Mouse (Mus musculus) gastrocnemius, postnatal 25 days (tissue): ENCODE data around the gene AC124502.3. TPM values are rescaled to one million over a fixed set of nuclear protein-coding genes. Genes with fewer than 3 reads are reported as not detected.
"Not testable (repeated sequence)": the region's sequence is repeated elsewhere in the genome, so short reads cannot be mapped to it uniquely, and the experiment has no call there.

Source experiments
- DNase-seq: peaks from one replicate; pipeline ENCODE4 v3.0.0; 2022
- long read RNA-seq, 2 experiments: library from polyadenylated mRNA; stranded (forward); transcript quantifications; one replicate each; pipeline ENCODE4 v2.0.0; 2021
- total RNA-seq, 2 experiments: library from RNA; stranded (reverse); gene quantifications; 1 replicate in 1 of 2; 2 replicates in 1 of 2; pipeline ENCODE4 v1.2.3; 2021

Gene AC124502.3
- 1 to 10 TPM in 1 of 2 experiments, under 1 TPM in 1; 0.26 to 1.4 TPM for total RNA-seq
- long read RNA-seq, experiment 1, partial matches to known transcripts: 0 of 1 reads
- long read RNA-seq, experiment 1, other reads (novel, unspliced or antisense): 1 of 1 reads
- long read RNA-seq, experiment 2, partial matches to known transcripts: 1 of 1 reads
- long read RNA-seq, experiment 2, other reads (novel, unspliced or antisense): 0 of 1 reads

DNA sequence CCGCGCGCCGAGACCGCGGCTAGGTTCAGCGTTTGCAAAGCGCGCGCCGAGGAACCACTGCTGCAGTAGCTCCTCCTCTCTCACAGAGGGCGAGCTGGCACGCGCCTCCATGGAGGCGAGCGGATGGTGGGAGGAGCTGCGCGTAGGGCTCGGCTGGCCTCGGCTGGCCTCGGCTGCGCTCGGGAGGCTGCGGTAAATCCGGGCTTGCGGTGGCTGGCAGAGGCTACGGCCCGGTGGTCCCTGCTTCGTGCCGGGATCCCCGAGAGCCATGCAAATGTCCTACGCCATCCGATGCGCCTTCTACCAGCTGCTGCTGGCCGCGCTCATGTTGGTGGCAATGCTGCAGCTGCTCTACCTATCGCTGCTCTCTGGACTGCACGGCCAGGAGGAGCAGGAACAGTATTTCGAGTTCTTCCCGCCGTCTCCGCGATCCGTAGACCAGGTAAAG lies at the start of gene AC124502.3, which contains the start of gene B4gat1:
Gene AC124502.3, plus strand, starts transcription at position 183 of the 448 bp plus-strand sequence.
Gene B4gat1, plus strand, starts transcription at position 118 of the 448 bp plus-strand sequence.
- peak; percentile 89 for DNase-seq

- peak; percentile 76 for DNase-seq
These were observed 49.7 kb upstream of the AC124502.3 start for GRCm38 (mm10) chr19:4989013-4989412.

GRCm38 (mm10) chr19:4989434-4990255 lies 49.0 kb upstream of the AC124502.3 start:
- DNase-seq: no peak

- no peak for DNase-seq
These were observed 48.5 kb upstream of the AC124502.3 start, which contains the start of gene Npas4 for GRCm38 (mm10) chr19:4990256-4990625. Gene Npas4, minus strand, starts transcription at chr19:4990316.

DNA sequence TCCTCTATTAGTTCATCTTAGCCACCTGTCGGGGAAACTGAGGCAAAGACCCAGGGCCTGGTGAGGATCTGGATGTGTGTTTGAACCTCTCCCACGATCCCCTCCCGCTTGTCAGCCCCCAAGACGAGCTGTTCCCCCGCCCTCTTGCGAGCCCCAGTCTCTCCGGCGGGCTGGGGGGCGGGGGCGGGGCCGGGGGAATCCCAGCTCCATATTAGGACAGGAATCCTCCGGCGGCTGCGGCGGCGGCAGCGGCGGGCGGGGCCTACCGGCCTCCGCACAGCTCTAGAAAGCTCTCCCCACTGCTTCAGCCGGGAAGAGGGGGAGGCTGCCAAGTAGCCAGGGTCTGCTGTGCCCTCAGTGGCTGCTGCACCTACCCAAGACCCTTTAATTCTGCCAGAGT lies 48.0 kb upstream of the AC124502.3 start:
- no peak for DNase-seq

GRCm38 (mm10) chr19:4992371-4992770 lies 46.3 kb upstream of the AC124502.3 start:
- no peak for DNase-seq

DNA sequence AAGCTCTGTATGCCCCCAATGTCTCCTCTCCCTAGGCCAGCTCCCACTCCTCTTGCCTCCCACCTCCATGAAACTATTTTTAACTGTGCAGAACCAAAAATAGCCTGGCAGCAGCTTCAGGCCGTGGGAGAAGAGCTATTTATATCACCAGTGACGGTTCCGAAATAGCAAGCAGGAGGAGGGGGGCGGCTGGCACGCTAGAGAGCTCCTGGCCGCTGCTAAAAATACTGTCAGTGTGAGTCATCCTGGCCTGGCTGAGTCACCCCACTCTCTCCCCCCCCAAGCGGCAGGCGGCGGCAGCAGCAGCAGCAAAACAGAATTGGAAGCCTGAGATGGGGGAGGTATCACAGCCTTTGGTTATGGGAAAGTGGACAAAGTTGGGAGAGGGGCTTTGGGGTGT lies 45.8 kb upstream of the AC124502.3 start:
- peak; percentile 85 for DNase-seq

DNA sequence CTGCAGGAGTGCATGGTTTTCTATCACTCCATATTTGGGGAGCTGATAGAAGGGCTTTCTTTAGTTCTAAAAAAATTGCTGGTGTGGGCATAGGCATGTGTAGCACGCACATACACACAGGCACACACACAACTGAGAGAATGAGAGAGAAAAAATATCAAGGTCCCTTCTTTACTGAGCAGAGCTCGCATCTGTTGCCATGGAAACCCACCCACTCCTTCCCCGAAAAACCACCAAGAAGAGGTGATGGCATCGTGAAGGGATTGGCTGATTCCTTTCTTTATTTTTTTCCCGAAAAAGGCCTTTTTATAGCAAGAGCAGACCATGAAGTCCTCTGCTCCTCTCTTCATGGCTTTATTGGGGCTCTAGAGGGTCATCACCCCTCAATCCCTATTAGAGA lies 44.6 kb upstream of the AC124502.3 start:
- DNase-seq: no peak

GRCm38 (mm10) chr19:4999445-5000140 lies 39.1 kb upstream of the AC124502.3 start:
- no peak for DNase-seq

DNA sequence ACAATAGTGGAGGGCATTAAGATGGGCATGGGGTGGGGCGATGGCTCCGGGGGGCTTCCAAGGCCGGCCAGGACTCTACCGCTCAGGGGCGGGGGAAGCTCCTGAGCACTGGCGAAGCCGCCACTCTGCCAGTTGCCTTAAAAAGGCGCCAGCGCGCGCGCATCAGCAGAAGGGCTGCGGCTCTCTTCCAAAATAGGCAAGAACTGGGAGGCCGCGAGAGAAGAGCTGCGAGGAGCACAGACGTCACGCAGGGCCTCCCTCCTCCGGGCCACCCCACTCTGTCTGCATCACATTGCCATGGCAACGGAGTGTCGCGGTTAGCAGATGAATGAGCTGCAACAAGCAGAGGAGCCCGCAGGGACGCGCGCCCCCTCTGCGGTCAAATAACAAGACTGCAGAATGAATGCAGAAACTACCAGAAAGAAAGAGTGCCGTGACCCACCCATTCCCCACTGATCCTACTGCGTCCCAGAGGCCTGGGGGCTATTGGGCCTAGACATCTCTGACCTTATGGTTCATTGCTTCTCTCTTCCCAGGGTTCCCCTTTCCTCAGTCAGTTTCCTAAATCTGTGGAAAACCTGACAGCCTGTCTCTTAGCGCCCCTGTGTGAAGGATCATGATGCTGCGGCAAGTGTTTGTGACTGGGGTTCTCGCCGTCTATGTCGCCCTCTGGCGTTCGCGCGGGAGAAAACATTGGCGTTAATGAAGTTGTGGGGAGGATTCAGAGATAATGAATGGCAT lies 36.9 kb upstream of the AC124502.3 start:
- DNase-seq: peak; percentile 48

- DNase-seq: not testable (repeated sequence)
These were observed 35.0 kb upstream of the AC124502.3 start for GRCm38 (mm10) chr19:5003644-5004043.

GRCm38 (mm10) chr19:5004925-5005324 lies 33.8 kb upstream of the AC124502.3 start:
- no peak for DNase-seq

GRCm38 (mm10) chr19:5013138-5013537 lies 25.6 kb upstream of the AC124502.3 start:
- no peak for DNase-seq

GRCm38 (mm10) chr19:5014961-5015398 lies 23.7 kb upstream of the AC124502.3 start:
- no peak for DNase-seq

DNA sequence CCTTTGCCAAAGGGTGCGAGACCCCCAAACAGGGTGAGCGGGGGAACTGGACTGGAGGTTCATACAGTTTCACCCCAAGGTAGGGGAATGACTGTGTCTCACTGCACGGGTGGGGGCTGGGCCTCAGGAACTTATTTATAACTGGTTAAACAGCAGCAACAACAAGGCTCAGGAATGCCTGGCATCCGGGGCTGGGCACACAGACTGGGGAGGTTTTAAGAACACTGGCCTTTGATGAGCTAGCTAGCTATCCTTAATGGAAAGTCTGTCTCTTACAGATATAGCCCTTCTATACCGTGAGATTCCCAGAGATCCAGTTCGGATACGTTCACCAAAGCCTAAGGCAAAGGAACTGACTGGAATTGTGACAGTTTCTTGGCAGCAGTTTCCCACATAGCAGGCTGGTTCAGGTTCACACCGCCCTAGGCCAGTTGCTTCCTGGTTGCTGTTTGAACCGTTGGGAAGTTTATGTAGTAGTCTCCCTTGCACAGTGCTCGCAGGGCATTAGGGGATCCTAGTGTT lies 22.4 kb upstream of the AC124502.3 start:
- no peak for DNase-seq

DNA sequence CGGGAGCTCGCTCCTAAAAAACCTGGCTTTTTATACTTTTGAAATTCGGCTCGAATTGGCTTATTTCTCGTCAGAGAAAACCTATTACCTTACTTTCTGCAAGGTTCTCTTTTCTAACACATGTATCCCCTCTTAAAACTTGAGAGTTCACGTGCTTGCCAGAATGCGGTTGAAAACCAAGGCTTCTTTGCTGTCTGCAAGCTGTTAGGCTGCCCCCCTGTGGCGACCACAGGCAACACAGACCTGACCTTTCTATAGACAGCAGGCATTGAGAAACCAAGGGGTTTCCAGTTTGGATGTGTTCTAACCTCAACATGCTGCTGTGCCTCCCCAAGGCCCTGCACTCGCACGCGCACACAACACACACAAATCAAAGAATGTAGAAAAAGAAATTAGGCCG lies 21.9 kb upstream of the AC124502.3 start:
- DNase-seq: peak; percentile 26

DNA sequence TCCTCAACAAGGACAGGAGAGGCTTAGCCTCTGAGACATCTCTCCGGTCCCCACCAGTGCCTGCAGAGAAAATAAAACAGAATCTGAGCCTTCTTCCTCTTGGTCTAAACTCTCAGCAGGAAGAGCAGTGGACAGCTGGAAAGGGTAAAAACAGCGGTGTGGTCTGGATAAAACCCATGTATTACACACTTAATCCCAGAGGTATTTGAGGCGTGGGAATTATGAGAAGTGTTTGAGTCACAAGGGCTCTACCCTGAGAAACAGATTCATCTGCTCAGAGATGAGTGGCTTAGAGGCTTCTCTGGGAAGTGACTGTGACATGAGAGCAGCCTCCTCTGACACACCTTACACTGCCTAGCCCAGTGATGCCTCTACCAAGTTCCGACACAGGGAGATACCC lies 21.1 kb upstream of the AC124502.3 start:
- no peak for DNase-seq

DNA sequence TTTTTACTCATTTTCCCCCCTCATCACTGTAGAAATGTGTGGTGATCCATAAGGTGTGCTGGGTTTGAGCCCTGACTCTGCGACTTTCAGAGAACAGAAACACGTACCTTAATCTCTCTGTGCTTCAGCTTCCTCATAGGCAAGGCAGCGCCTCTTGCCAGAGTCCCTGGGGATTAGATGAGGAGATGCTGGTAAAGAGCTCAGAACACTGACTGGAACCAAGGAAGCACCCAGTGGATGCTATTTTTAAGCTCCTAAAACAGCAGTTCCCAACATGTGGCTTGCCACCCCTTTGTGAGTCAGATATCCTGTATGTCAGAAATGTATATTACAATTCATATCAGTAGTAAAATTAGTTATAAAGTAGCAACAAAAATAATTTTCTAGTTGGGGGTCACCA lies 20.5 kb upstream of the AC124502.3 start:
- no peak for DNase-seq

- no peak for DNase-seq
These were observed 17.3 kb upstream of the AC124502.3 start for GRCm38 (mm10) chr19:5021416-5021815.

DNA sequence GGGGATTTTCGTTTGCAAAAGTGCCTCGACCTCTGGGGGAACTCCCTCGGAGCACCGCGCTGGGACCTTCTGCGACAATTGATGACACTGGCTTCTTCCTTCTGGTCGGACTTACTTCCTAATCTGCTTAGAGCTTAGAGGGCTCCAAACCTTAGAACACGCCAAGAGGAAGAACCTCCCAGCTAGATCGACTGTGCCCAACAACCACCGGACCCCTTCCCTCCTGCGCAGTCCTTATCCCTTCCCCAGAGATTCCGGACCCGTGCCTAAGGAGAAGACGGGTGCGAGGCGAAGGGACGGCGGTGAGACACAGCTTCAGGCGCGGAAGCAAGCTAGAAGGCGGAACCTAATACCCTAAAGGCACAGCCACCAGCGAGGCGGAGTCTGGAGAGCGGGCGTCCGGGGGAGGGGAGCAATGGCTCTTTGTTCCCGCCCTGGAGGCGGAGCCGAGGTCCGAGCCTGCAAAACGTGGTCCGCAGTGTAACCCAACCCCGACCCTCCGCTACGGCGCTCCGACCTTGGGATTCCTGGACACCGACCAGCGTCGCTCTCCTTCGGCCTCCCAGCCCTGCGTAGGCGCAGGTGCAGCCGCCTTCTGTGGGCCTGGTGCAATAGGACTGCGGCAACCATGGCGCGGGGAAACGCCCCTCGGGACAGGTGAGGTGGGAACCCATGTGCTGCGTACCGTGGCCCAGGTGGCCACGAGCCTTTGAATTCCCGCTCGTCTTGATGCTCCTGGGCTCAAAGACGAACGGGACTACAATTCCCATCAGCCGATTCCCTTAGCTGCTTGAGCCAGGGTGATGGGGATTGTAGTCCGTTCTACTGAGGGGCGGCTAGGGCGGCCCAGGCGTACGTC lies 14.8 kb upstream of the AC124502.3 start, which contains the start of gene Slc29a2:
Gene Slc29a2, plus strand, starts transcription at position 240 of the 859 bp plus-strand sequence.
- DNase-seq: peak; percentile 92

DNA sequence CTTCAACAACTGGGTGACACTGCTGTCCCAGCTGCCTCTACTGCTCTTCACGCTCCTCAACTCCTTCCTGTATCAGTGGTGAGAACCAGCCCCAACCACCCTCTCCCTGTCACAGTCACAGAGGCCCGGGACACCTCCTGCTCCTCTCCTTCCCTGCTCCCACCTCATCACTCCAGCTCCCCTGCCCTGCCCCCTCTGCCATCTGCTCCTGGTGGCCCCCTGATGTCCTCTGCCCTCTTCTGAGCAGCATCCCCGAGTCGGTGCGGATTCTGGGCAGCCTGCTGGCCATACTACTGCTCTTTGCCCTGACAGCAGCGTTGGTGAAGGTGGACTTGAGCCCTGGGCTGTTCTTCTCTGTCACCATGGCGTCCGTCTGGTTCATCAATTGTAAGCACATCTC lies 12.6 kb upstream of the AC124502.3 start:
- no peak for DNase-seq
